Mouse (Mus musculus): Measurements from ENCODE around the gene Lrrc42.

DNA sequence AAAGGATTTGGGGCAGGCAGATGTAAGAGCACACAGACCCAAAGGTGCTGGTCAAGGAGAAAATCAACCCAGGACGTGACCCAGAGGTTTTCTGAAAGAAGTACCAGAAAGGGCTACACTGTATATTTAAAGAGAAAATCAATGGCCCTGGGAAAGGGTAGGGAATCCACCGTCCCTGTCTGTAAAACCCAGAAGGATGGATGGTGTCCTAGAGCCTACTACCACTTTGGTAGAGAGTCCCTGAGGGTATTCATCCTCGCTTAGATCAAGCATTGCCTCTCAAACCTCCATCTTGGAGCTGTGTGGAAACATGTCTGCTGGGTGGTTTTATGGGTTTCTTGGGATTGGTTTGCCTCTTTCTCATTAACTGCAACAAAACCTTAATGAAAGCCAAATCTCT is 1.1 kb upstream of the Lrrc42 start:
- TF ChIP-seq CTCF (IDR thresholded peaks at IDR 0.05; ENCODE audit: insufficient read depth, low read depth, low read length) (no peak), POLR2A (IDR thresholded peaks at IDR 0.05; ENCODE audit: insufficient read depth, low read depth, low read length) (no peak)
